Mouse (Mus musculus): Measurements from ENCODE around the gene Psip1.

The Psip1 gene

DNA sequence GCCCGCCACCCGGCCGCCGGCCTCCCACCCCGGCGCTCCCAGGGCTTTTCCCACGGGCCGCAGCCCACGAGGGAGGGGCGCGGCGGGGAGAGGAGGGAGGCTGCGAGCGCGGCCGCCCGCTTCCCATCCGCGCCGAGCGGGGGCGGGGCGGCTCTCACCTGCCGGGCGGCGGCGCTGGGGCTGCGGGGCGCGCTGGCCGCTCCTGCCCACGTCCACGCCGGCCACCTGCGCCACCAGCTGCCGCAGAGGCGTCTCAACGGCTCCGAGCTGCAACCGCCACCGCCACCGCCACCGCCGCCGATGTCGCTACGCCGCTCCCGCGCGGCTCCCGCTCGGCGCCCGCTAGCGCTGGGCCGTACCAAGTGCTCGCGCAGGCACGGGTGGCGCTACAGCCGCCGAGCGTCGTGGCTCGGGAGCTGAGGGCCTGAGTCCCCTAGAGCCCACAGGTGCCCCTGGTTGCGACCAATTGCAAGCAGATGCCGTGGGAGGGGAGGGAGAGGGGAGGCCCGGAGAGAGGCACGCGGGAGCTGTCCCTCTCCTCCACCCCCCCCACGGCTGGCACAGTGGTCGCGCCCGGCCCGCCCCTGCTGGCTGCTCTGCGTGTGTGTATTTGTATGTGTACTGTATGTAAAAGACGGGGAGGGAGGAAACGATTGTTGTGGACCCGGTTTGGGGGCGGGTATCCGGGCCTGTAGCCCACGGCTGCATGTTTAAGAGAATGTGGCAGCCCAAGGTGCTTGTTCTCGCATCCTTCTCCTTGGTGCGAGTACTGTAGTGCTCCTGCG, at the start of gene Psip1:
Psip1 (minus strand) TSS at position 343 of the 785 bp plus-strand sequence.
- ChIA-PET CTCF (interaction anchor here (0.6 to 2.5 kb wide), 12 partner anchors 13 to 224 kb away, joined by 3 to 8 read pairs (median 3); partner anchors contain the start of gene Snapc3 (in 2 of the 4)), POLR2A (interaction anchor here (0.7 to 11.4 kb wide), 42 partner anchors 9 to 981 kb away, joined by 3 to 118 read pairs (median 4); partner anchors contain the start of genes Ccdc171 (in 4 of the 4), Snapc3 (in 2 of the 4) and Ttc39b (in 2 of the 4))

DNA sequence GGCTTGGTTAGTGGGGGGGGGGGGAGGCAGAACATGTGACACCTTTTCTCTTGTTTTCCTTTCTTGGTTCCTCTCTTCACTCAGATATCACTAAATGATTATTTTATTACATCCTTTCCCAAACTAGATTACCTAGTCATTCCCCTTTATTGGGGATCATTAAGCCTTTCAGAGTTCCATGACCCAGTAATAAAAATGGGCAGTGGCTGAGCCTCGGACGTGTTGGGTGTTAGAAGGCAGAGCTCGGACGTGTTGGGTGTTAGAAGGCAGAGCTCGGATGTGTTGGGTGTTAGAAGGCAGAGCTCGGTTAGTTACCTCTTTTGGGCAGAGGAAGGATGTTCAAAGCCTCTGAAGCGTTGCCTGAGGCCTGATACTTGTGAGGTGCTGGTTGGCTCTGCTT, 47.8 kb upstream of the Psip1 start:
- CTCF ChIA-PET = interaction anchor here (0.5 to 2.4 kb wide), 19 partner anchors 8 to 1135 kb away, joined by 3 to 18 read pairs (median 3); partner anchors contain the start of gene Ccdc171 (in 2 of the 4)
- POLR2A ChIA-PET = interaction anchor here in 3 of 4 experiments (0.6 to 1.7 kb wide), 11 partner anchors 8 to 212 kb away, joined by 3 to 9 read pairs (median 3); partner anchors contain the start of genes Ccdc171 (in 2 of the 3) and Psip1 (in 1 of the 3)

DNA sequence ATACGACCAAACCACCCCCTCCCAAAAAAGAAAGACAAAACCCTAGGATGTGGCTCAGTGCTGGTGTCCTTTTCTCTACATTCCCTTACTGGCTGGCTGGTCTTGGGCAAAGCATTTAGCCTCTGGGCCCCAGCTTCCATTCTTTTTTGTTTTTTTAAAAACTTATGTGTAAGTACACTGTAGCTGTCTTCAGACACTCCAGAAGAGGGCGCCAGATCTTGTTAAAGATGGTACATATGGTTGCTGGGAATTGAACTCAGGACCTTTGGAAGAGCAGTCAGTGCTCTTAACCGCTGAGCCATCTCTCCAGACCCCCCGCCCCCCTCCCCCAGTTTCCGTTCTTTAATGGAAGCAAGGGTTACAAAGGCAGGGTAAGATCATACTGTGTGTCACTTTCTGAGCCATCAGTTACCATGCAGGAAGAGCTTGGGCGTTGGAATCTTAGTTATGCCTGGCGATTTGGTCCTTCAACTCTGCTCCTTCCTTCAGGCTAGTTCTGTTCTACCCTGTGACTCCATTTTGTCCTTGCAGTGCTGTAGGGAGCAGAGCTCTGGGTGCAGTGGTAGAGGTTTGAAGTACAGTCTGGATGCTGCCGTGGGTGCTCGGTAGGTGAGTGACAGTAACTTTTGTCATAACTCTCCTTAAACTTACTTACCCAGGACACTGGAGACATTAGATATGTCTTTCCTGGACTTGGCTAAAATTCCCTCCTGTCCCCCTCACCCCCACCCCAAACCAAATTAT, 47.1 kb upstream of the Psip1 start:
- POLR2A ChIA-PET = interaction anchor here in 3 of 4 experiments (0.6 to 1.7 kb wide), 12 partner anchors 8 to 216 kb away, joined by 3 to 9 read pairs (median 4); partner anchors contain the start of genes Ccdc171 (in 3 of the 3) and Psip1 (in 1 of the 3)
- CTCF ChIA-PET = interaction anchor here (0.5 to 2.4 kb wide), 32 partner anchors 8 to 1135 kb away, joined by 3 to 18 read pairs (median 3); partner anchors contain the start of gene Ccdc171 (in 3 of the 4)

DNA sequence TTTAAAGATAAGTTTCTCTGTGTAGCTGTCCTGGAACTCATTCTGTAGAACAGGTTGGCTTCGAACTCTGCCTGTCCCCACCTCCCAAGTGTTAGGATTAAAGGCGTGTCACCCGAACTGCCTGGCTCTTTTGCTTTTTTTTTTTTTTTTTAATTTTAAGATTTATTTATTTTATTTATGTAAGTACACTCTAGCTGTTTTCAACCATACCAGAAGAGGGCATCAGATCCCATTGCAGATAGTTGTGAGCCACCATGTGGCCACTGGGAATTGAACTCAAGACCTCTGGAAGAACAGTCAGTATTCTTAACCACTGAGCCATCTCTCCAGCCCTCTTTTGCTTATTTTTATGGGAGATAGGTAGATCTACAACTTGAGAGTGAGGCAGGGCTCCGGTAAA, 43.8 kb upstream of the Psip1 start:
- ChIA-PET POLR2A (interaction anchor here in 2 of 4 experiments (1.0 to 1.4 kb wide), 3 partner anchors 20 to 672 kb away, joined by 3 to 5 read pairs (median 4); no protein-coding TSS in a partner anchor), CTCF (interaction anchor here in 3 of 4 experiments (0.6 to 0.9 kb wide), 8 partner anchors 9 to 911 kb away, joined by 3 to 4 read pairs (median 3); no protein-coding TSS in a partner anchor)

DNA sequence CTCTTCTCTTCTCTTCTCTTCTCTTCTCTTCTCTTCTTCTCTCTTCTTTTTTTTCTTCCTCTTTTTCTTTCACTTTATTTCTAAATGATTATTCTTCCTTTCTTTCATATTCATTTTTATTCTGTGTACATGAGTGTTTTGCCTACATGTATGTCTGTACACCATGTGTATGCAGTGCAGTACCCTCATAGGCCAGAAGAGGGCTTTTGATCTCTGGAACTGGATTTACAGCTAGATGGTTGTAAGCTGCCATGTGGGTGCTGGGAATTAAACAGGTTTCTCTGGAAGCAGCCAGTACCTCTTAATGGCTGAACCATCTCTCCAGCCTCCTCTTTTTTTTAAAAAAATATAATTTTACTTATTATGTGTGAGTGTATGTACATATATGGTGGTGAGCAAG, 41.7 kb upstream of the Psip1 start:
- CTCF ChIA-PET = interaction anchor here (0.5 to 1.6 kb wide), 19 partner anchors 13 to 888 kb away, joined by 3 to 6 read pairs (median 3); no protein-coding TSS in a partner anchor
- POLR2A ChIA-PET = interaction anchor here in 2 of 4 experiments (0.6 to 1.0 kb wide), 2 partner anchors 42 kb away, joined by 3 to 4 read pairs; no protein-coding TSS in a partner anchor

DNA sequence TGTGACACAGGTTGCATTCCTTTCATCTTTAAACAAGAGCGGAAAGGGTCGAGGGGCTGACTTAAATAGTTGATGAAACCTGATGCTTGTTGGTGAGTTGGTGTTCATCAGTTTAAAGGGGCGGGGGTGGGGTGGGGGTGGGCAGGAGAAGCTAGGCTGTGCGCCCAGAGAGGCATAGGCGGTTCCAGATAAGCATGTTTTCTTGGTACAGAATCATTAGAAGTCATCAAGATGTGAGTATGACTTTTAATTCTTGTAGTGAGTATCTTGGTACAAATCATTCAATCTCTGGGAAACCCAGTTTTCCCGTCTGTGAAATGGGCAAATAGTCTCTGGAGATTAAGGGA, 40.7 kb upstream of the Psip1 start:
- CTCF ChIA-PET = interaction anchor here in 1 of 4 experiments (1.1 to 1.6 kb wide), 2 partner anchors 38 to 224 kb away, joined by 3 to 4 read pairs; no protein-coding TSS in a partner anchor

DNA sequence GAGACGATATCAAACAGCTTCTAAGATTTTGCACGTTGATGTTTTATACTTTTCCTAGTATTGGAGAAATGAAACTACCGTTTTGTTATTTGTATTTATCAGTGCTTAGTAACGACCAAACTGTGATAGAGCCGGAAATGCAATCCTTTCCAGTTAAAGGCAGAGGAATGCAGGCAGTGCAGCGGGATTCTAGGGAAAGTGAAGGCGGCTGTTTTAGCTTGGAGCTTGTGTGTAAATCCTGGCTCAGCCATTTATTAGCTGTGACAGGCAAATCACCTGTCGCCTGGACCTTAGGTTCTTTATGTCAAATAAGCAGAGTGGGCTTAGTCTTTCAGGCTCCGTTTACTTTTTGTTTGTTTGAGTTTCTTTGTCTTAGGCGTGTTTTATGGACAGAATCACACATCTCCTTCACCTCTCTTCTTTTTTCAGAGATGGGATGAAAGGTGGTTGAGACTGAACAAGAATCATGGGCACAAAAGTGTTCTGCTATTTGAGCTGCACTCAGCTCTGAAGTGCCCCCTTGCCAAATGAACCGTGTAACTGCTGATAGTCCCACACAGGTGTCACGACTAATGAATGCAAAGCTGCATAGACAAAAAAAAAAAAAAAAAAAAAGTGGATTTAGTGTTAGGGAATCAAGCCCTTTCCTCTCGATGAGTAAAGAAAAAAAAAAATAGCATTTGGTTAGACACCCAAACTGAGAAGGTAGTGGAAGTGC, 40.2 kb upstream of the Psip1 start:
- CTCF ChIA-PET = interaction anchor here in 2 of 4 experiments (0.6 to 1.8 kb wide), 7 partner anchors 7 to 474 kb away, joined by 3 to 17 read pairs (median 6); partner anchors contain the start of gene Frem1 (in 1 of the 2)
- POLR2A ChIA-PET = interaction anchor here (0.5 to 8.8 kb wide), 34 partner anchors 7 to 318 kb away, joined by 3 to 93 read pairs (median 4); partner anchors contain the start of genes Psip1 (in 4 of the 4), Snapc3 (in 1 of the 4) and Ttc39b (in 1 of the 4)

More for the DNA sequence above, 40.7 kb upstream of the Psip1 start:
- POLR2A ChIA-PET = interaction anchor here in 3 of 4 experiments (0.7 to 8.8 kb wide), 6 partner anchors 16 to 267 kb away, joined by 3 to 93 read pairs (median 7); partner anchors contain the start of gene Psip1 (in 3 of the 3)

DNA sequence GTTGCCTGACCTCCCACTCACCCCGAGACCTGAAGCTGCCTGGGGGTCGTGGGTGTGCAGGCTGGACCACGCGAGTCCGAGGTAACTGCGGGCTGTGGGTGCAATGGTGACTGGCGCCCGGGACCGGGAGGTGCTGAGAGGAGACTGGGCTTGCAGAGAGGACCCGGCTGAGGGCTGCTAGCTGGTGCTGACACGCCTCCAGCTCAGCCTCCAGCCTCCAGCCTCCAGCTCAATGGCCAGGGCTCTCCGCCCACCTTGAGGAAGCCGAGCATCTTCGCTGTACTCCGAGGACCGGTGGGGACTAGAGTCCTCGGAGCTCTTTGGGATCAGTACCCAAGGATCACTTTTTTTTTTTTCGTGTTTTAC, 39.4 kb upstream of the Psip1 start:
- ChIA-PET CTCF (interaction anchor here in 3 of 4 experiments (0.6 to 1.8 kb wide), 14 partner anchors 7 to 832 kb away, joined by 3 to 11 read pairs (median 4); partner anchors contain the start of gene Frem1 (in 1 of the 3)), POLR2A (interaction anchor here (0.5 to 8.8 kb wide), 68 partner anchors 7 to 1955 kb away, joined by 3 to 93 read pairs (median 4); partner anchors contain the start of genes Psip1 (in 4 of the 4), Snapc3 (in 3 of the 4), Frem1 (in 1 of the 4) and Ttc39b (in 1 of the 4))

DNA sequence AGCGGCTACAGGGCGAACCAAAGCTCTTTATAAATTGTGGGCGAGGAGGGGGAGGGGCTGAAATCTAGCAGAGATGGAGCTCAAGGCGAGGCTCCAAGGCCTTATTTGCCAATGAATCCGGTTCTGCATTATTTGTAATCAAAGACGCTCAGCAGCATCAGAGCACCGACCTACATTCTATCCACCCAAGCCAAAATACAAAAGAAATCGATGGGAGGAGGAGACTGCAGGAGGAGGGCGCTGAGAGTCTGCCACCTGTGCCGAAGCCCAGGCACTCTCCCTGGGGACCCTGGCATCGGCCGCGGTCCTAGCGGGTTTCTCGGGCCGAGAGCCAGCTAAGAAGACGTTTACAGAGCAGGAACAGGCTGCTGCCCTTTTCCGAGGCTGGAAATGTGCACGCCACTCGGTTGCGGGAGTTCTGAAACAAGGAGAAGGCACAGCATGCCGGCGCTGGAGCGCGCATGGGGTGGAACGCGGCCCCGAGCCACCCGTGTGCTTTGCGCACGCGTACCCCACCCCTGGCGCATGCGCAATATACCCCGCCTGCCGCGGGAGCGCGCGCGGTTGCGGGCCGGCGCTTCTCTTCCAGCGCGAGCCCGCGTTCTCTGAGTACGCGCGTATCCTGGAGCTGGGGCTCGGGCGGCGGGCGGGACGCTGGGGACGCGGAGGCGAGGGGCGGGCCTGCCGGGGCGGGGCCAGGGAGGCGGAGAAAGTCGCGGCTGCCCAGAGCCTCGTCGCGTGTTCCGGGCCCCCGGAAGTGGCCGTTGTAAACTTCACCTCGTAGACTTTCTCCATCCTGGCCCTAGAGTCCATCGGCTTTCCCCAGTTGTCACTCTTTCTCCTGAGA, 38.8 kb upstream of the Psip1 start, which contains the start of gene Ccdc171:
Ccdc171 (plus strand) TSS at position 703 of the 847 bp plus-strand sequence.
- ChIA-PET POLR2A (interaction anchor here (0.6 to 8.8 kb wide), 75 partner anchors 8 to 1954 kb away, joined by 3 to 93 read pairs (median 4); partner anchors contain the start of genes Psip1 (in 4 of the 4), Snapc3 (in 3 of the 4), Frem1 (in 1 of the 4) and Ttc39b (in 1 of the 4)), CTCF (interaction anchor here (0.6 to 1.8 kb wide), 17 partner anchors 8 to 832 kb away, joined by 3 to 11 read pairs (median 3); no protein-coding TSS in a partner anchor)

DNA sequence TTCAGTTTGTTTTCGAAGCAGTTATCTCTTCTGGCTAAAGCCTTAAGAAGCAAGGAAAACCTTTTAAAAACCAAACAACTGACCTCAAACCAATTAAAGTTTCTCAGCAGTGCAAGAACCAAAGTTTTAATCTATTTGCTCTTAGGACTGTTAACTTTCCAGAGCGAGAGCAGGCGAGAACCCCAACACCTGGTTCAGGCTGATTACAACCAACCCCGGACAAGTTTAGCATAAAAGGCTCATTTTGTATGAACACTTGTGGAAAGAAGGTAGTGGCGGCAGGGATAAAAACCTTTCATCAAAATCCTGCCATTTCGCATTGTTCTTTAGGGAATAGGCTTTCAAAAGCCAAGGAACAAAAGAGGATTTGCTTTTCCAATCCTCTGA, 38.2 kb upstream of the Psip1 start:
- ChIA-PET POLR2A (interaction anchor here (0.6 to 8.8 kb wide), 35 partner anchors 9 to 1758 kb away, joined by 3 to 93 read pairs (median 5); partner anchors contain the start of genes Psip1 (in 4 of the 4), Snapc3 (in 2 of the 4) and Frem1 (in 1 of the 4)), CTCF (interaction anchor here in 3 of 4 experiments (0.6 to 1.8 kb wide), 7 partner anchors 8 to 277 kb away, joined by 3 to 8 read pairs (median 3); no protein-coding TSS in a partner anchor)

DNA sequence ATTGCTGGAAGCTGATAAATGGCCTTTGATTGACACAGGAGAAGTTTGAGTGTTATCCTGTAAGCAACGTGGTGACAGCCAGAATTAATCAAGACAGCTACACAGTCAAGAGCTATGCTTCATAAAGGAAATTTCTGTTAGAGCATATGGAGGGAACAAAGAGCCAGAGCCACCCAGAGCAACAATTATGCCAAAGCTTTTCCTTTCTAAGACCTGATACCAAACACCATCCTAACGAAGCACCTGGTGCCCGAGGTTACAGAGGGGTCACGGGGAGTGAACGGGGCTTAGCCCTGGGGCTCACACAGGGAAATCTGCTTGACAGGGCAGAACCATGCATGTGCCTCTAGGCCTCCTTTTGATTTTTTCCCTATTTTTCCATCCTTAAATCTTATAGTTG, 35.8 kb upstream of the Psip1 start:
- POLR2A ChIA-PET = interaction anchor here in 1 of 4 experiments (0.7 to 8.8 kb wide), 4 partner anchors 11 to 196 kb away, joined by 3 to 93 read pairs (median 3); partner anchors contain the start of gene Psip1
- CTCF ChIA-PET = no interaction called here

DNA sequence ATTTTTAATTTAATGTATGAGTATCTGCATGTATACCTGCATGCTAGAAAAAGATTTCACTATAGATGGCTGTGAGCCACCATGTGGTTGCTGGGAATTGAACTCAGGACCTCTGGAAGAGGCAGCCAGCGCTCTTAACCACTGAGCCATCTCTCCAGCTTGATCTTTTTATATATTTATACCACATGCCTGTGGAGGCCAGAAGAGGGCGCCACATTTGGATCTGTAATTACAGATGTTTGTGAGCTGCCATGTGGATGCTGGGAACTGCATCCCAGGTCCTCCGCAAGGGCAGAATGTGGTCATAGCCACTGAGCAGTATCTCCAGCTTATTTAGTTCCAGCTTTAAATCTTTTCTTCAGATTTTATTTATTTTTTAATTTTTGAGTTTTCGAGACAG, 34.0 kb upstream of the Psip1 start:
- ChIA-PET CTCF (interaction anchor here in 3 of 4 experiments (0.5 to 2.2 kb wide), 12 partner anchors 9 to 217 kb away, joined by 3 to 10 read pairs (median 4); partner anchors contain the start of gene Psip1 (in 2 of the 3)), POLR2A (interaction anchor here in 2 of 4 experiments (0.6 to 8.8 kb wide), 6 partner anchors 9 to 124 kb away, joined by 3 to 93 read pairs (median 4); partner anchors contain the start of genes Psip1 (in 1 of the 2) and Snapc3 (in 1 of the 2))

DNA sequence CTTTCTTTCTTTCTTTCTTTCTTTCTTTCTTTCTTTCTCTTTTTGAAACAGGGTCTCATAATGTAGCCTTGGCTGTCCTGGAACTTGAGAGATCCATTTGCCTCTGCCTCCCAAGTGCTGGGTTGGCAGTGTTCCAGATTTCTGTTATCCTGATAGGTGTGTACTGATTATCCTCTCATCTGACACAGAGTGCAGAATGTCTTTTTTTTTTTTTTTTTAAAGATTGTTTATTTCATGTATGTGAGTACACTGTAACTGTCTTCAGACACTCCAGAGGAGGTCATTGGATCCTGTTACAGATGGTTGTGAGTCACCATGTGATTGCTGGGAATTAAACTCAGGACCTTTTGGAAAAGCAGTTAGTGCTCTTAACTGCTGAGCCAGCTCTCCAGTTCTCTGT, 33.5 kb upstream of the Psip1 start:
- ChIA-PET POLR2A (interaction anchor here in 2 of 4 experiments (0.6 to 8.8 kb wide), 8 partner anchors 9 to 125 kb away, joined by 3 to 93 read pairs (median 3); partner anchors contain the start of genes Psip1 (in 1 of the 2) and Snapc3 (in 1 of the 2)), CTCF (interaction anchor here in 3 of 4 experiments (0.5 to 2.2 kb wide), 11 partner anchors 9 to 216 kb away, joined by 3 to 10 read pairs (median 4); partner anchors contain the start of gene Psip1 (in 2 of the 3))

DNA sequence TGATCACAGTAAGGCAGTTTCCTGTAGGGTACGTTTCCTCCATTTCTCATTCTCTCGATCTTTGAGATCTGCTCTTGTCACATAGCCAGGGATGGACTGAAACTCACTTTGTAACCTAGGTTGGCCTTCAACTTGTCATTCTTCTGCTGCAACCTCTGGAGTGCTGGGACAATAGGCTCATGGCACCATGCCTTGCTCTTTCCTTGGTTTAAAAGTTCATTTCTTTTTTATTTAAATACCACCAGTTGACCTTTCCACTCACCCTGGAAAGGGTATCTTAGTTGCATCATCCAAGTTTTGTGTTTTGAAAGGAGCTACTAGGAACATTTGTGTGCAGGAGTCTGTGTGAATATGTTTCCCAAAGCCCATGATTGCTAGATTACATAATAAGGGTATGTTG, 32.9 kb upstream of the Psip1 start:
- POLR2A ChIA-PET = interaction anchor here in 2 of 4 experiments (0.6 to 8.8 kb wide), 6 partner anchors 9 to 1012 kb away, joined by 3 to 93 read pairs (median 4); partner anchors contain the start of genes Psip1 (in 1 of the 2) and Snapc3 (in 1 of the 2)
- CTCF ChIA-PET = interaction anchor here in 3 of 4 experiments (1.0 to 2.2 kb wide), 5 partner anchors 8 to 102 kb away, joined by 3 to 10 read pairs (median 4); partner anchors contain the start of genes Psip1 (in 1 of the 3) and Snapc3 (in 1 of the 3)

DNA sequence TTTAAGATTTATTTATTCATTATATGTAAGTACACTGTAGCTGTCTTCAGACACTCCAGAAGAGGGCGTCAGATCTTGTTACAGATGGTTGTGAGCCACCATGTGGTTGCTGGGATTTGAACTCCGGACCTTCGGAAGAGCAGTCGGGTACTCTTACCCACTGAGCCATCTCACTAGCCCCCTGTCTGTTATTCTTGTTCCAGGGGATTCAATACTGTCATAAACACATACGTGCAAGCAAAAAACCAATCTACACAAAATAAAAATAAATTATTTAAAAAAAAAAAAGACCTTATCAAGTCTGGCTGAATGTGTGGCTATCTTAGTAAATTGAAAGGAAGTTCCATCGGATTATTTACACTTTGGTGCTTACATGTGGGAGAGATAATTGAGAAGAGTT, 29.9 kb upstream of the Psip1 start:
- ChIA-PET CTCF (interaction anchor here in 3 of 4 experiments (0.6 to 0.7 kb wide), 3 partner anchors 8 to 290 kb away, joined by 3 to 4 read pairs (median 3); no protein-coding TSS in a partner anchor), POLR2A (interaction anchor here in 1 of 4 experiments (0.6 kb wide), 1 partner anchor 702 kb away, joined by 5 read pairs; no protein-coding TSS in a partner anchor)
